Mouse (Mus musculus) limb, embryonic 11.5 days (tissue): Measurements from ENCODE around the gene Bicdl2. TPM values are rescaled to one million over a fixed set of nuclear protein-coding genes. Genes with fewer than 3 reads are reported as not detected.

Source experiments
- ATAC-seq: fragments of 200-750 bp; cut with Nextera tagmentation; 2 replicates; pipeline ENCODE4 v1.8.0; 2017; ENCODE audit warnings: low read depth; ENCODE audit not compliant: insufficient number of reproducible peaks, low FRiP score, low TSS enrichment
- DNase-seq: peaks from one replicate; pipeline ENCODE4 v3.0.0-alpha.2; 2015; ENCODE audit warnings: low spot score
- H3K27ac ChIP-seq: fragments of 300-500 bp; sonication (generic); replicated peaks from 2 replicates; pipeline ENCODE4 v1.5.1; 2014; ENCODE audit warnings: low read depth, mild to moderate bottlenecking, low read length
- H3K27me3 ChIP-seq: fragments of 300-500 bp; sonication (generic); 2 replicates; pipeline ENCODE4 v1.6.1; 2014; ENCODE audit warnings: mild to moderate bottlenecking, low read length, mixed read lengths; ENCODE audit not compliant: control insufficient read depth, insufficient read depth
- H3K36me3 ChIP-seq: fragments of 300-500 bp; sonication (generic); 2 replicates; pipeline ENCODE4 v1.6.1; 2014; ENCODE audit warnings: mild to moderate bottlenecking, low read length, moderate library complexity, mixed read lengths; ENCODE audit not compliant: control insufficient read depth, insufficient read depth
- H3K4me1 ChIP-seq: fragments of 300-500 bp; sonication (generic); 2 replicates; pipeline ENCODE4 v1.6.1; 2014; ENCODE audit warnings: low read length, mixed read lengths; ENCODE audit not compliant: control insufficient read depth, insufficient read depth
- H3K4me2 ChIP-seq: fragments of 300-500 bp; sonication (generic); 2 replicates; pipeline ENCODE4 v1.6.1; 2014; ENCODE audit warnings: low read depth, mild to moderate bottlenecking, moderate library complexity; ENCODE audit not compliant: severe bottlenecking
- H3K4me3 ChIP-seq: fragments of 300-500 bp; sonication (generic); 2 replicates; pipeline ENCODE4 v1.5.1; 2014; ENCODE audit warnings: low read depth, low read length
- H3K9ac ChIP-seq: fragments of 300-500 bp; sonication (generic); 2 replicates; pipeline ENCODE4 v1.6.1; 2014; ENCODE audit warnings: mild to moderate bottlenecking, low read length
- H3K9me3 ChIP-seq: fragments of 300-500 bp; sonication (generic); 2 replicates; pipeline ENCODE4 v1.6.1; 2016; ENCODE audit warnings: low read length; ENCODE audit not compliant: control insufficient read depth
- WGBS: fragments of 180-500 bp; shearing (Covaris S2); extraction: QIAGEN DNeasy Blood & Tissue Kit; methylation state at CpG from one replicate; pipeline ENCODE4 v1.1.7; 2014; 5-methylcytosine and 5-hydroxymethylcytosine counted together
- polyA plus RNA-seq: library from polyadenylated mRNA; unstranded; fragments of >200 nt; fragmentation: Nextera tagmentation; extraction: Ambion mirVana; gene quantifications from 2 replicates; pipeline ENCODE4 v1.2.1, GENCODE M21; 2014

The Bicdl2 gene
- polyA plus RNA-seq = 0.91 and 1.3 TPM in 2 replicates

DNA sequence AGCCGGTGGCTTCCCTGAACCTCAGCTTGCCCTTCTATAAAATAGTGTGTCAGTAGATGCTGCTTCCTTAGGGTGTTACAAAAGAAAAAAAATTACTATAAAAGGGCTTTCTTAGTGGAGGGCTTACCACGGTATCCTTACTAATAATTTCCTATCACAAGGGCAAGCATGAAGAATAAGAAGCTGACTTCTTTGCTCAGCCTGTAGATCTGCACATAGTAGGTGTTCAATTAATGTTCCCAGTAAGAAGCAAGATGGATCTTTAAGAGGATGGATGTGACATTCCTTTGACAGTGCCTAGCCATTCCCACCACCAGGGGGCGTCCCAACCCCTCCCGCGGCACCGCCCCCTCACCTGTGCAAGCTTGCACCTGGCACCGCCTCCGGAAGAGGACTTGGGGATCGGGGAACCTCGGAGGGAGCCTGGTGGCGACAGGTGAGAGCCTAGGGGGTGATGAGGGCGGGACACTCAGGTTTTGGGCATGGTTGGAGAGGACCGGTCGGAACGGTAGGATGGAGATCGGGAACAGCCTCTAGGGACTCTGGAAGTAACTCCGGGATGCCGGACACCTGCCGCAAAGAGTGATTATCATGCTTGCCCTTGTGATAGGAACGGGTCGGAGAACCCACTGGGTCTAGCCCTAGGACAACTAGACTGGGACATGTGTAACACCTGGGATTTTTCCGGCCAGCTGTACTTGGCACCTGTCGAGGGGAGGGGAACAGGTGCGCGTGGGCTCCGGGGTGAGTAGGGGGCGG, at the start of gene Bicdl2:
Gene Bicdl2, plus strand, starts transcription at position 390 of the 759 bp plus-strand sequence.
- no peak within 1 kb of the TSS for H3K4me2 ChIP-seq
- no peaks in the 10 kb centered on the region for H3K9me3 ChIP-seq
- WGBS = 6% methylated on average over 27 of the region's 27 CpGs
- DNase-seq = peak; percentile 67
- H3K27me3 ChIP-seq = peaks cover 22% of the 10 kb centered on the region
- no peaks in the 10 kb centered on the region for H3K4me1 ChIP-seq
- ATAC-seq = no peak
- H3K36me3 ChIP-seq = no peaks in the 10 kb centered on the region
- no peak within 1 kb of the TSS for H3K4me3 ChIP-seq
- no peak within 1 kb of the TSS for H3K9ac ChIP-seq
- H3K27ac ChIP-seq = no peak within 1 kb of the TSS

DNA sequence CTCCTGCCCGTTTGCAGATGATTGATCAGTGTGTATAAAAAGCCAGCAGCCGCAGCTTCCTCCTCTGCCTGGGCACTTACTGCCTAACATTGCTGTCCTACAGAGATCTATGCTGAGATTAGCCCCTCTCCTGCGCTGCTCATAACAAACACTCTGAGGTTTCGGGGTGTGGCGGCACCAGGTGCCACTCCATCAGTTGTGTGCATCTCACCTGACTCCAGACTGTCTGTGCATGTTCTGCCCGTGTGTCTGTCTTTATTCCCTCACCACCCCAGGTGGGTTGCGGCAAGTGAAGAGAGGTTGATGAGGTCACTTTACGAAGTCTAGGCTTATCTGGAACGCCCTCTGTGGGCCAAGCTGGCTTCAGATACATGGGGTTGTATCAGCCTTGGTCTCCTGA, 43.2 kb upstream of the Bicdl2 start:
- H3K27me3 ChIP-seq = peaks cover 4% of the 10 kb centered on the region; the same call in 1 of the 2 replicates
- DNase-seq = no peak
- H3K4me3 ChIP-seq = no peak overlapping the region
- no peaks in the 10 kb centered on the region; the same call in 1 of the 2 replicates for H3K9me3 ChIP-seq
- no peak for ATAC-seq
- H3K9ac ChIP-seq = no peak overlapping the region
- no peaks in the 10 kb centered on the region for H3K36me3 ChIP-seq
- H3K4me2 ChIP-seq = no peak overlapping the region
- H3K27ac ChIP-seq = no peak overlapping the region
- no peaks in the 10 kb centered on the region for H3K4me1 ChIP-seq
- WGBS = 59% methylated on average over 9 of the region's 9 CpGs

DNA sequence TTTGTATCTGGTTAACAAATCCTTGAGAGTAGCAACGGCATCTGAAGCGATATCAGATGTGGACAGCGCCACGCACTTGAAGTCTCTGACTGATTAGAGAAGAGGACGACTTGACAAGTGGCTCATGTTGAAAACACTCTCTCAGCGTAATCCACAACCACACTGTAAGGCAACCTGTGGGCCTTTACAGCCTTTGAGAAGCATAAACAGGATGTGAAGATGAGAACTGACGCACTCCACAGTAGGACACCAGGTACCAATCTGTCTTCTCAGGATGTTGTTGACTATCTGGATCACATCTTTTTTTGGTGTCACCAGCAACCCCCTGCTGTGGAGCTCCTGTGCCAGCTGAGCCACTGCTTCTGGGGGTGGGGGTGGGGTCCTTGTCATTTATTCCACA, 40.0 kb upstream of the Bicdl2 start:
- H3K9me3 ChIP-seq = no peaks in the 10 kb centered on the region
- H3K4me1 ChIP-seq = no peaks in the 10 kb centered on the region
- no peak overlapping the region for H3K4me2 ChIP-seq
- DNase-seq = no peak
- no peak overlapping the region for H3K4me3 ChIP-seq
- no peak overlapping the region for H3K9ac ChIP-seq
- no peak for ATAC-seq
- 77% methylated on average over 7 of the region's 7 CpGs for WGBS
- H3K36me3 ChIP-seq = no peaks in the 10 kb centered on the region
- peaks cover 4% of the 10 kb centered on the region; the same call in 1 of the 2 replicates for H3K27me3 ChIP-seq
- H3K27ac ChIP-seq = no peak overlapping the region

DNA sequence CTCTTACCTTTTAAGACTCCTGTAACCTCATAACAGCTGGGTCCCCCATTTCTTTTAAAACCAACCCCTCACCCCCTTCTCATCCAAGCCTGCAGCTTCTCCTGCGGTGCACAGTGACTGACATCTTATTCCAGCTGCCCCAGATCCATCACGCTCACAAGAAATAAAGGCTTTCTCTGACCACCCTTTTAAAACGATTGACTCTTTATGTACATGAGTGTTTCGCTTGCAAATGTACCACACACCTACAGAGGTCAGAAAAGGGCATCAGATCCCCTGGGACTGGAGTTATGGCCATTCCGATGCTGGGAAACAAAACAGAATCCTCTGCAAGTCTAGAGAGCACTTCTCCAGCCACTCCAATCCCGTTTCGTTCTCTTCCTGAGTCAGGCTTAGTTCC, 32.5 kb upstream of the Bicdl2 start:
- no peak for DNase-seq
- WGBS = 42% methylated on average over 7 of the region's 7 CpGs
- no peaks in the 10 kb centered on the region for H3K27me3 ChIP-seq
- H3K4me1 ChIP-seq = no peaks in the 10 kb centered on the region; the same call in 1 of the 2 replicates
- no peaks in the 10 kb centered on the region for H3K36me3 ChIP-seq
- H3K4me2 ChIP-seq = no peak overlapping the region
- no peak overlapping the region for H3K4me3 ChIP-seq
- H3K27ac ChIP-seq = no peak overlapping the region
- no peak overlapping the region for H3K9ac ChIP-seq
- no peaks in the 10 kb centered on the region for H3K9me3 ChIP-seq
- ATAC-seq = no peak

- peak; percentile 86 for DNase-seq
- no peak overlapping the region for H3K4me3 ChIP-seq
- H3K9me3 ChIP-seq = no peaks in the 10 kb centered on the region
- H3K4me1 ChIP-seq = no peaks in the 10 kb centered on the region; the same call in 1 of the 2 replicates
- WGBS = 17% methylated on average over 22 of the region's 22 CpGs
- H3K27me3 ChIP-seq = no peaks in the 10 kb centered on the region
- ATAC-seq = peak; percentile 83
- no peak overlapping the region for H3K9ac ChIP-seq
- no peaks in the 10 kb centered on the region for H3K36me3 ChIP-seq
- peak overlapping the region; percentile 33 for H3K4me2 ChIP-seq
- H3K27ac ChIP-seq = no peak overlapping the region
Measured at GRCm38 (mm10) chr17:23630195-23631020, 29.9 kb upstream of the Bicdl2 start.

DNA sequence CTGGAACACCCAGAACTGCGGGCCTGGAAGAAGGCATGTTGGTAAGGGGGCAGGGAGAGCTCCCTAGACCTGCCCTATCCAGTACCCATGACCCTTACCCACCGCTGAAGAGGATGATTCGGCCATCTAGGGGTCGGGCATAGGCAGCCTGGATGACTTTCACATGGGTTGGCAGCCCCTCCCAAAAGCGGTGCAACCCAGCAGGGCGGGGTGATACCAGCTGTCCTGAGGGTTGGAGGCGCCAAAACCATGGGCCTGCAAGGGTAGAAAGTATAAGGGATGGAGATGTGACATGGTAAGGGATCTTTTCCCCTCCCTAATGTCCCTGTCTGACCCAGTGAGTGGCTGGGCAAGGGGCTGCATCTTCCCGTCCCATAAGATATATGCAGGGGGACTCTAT, 29.1 kb upstream of the Bicdl2 start:
- no peak for ATAC-seq
- no peaks in the 10 kb centered on the region for H3K27me3 ChIP-seq
- no peak for DNase-seq

DNA sequence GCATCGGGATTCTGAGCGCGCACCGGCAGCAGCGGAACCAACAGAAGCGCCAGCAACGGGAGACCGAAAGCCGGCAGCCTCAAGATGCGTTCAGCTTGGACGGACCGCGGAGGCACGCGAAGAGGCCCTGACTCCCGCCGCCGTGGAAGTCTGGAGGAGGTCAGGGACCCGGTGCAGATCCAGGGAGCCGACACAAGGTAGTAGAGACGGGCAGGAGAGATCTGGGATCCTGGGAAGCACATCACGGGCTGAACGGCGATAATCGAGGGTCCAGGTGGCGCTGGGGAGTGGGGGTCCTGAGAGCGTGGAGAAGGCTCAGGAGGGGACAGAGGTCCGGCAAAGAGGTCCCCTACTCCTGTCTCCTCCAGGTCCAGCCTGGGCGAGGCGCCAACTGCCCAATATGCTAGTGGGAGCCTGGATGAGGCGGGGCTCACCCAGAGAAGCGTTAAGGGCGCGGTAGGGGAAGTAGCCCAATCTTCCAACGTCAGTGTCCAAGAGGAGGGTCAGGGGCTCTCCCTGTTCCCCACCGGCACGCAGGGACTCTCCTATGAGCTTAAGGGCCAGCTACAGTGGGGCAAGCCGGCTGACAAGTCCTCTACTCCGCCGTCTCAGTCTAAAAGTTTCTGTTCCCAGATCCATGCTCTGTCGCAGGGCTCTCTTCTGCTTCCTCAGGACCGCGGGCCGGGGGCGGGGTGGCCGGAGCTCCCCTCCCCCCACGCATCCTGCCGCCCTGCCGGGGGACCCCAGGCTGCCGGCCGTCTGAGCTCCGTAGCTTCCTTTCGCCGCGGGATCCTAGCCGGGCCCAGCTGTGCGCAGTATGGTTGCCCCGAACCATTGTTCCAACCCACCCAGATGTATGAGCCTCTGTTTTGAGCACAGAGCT, 15.5 kb upstream of the Bicdl2 start, which contains the start of gene Mmp25:
Gene Mmp25, minus strand, starts transcription at position 665 of the 883 bp plus-strand sequence.
- H3K36me3 ChIP-seq = no peaks in the 10 kb centered on the region
- 1% methylated on average over 58 of the region's 58 CpGs for WGBS
- DNase-seq = peak; percentile 58
- H3K9me3 ChIP-seq = no peaks in the 10 kb centered on the region
- no peak within 1 kb of the TSS for H3K27ac ChIP-seq
- H3K4me3 ChIP-seq = peak within 1 kb of the TSS; percentile 41
- peaks cover 11% of the 10 kb centered on the region for H3K27me3 ChIP-seq
- H3K9ac ChIP-seq = peak within 1 kb of the TSS; percentile 71
- peak within 1 kb of the TSS; percentile 78 for H3K4me2 ChIP-seq
- ATAC-seq = peak; percentile 40; the same call in 1 of the 2 replicates
- no peaks in the 10 kb centered on the region for H3K4me1 ChIP-seq

More for the DNA sequence above, 29.1 kb upstream of the Bicdl2 start:
- H3K9ac ChIP-seq = no peak overlapping the region
- H3K27ac ChIP-seq = no peak overlapping the region
- no peak overlapping the region for H3K4me3 ChIP-seq
- no peaks in the 10 kb centered on the region for H3K9me3 ChIP-seq
- WGBS = 77% methylated on average over 8 of the region's 8 CpGs
- no peak overlapping the region for H3K4me2 ChIP-seq
- H3K4me1 ChIP-seq = no peaks in the 10 kb centered on the region; the same call in 1 of the 2 replicates
- no peaks in the 10 kb centered on the region for H3K36me3 ChIP-seq

DNA sequence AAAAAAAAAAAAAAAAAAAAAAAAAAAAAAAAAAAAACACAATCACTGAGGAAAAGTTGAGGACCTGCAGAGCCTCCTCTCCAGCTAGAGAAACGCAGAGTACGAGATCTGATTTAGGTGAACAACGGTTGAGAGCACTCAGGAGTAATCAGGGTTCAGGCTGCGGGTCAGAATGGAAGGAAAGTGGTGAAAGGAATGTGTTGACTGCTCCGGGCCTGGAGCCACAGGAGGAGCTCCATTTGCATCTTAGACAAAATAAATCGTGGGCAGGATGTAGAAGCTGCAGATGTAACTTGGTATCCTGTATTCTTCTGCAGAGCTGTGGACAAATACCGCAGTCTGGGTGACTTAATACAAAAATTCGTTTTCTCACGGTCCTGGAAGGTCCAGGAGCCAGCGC, 14.4 kb upstream of the Bicdl2 start:
- no peak overlapping the region for H3K4me3 ChIP-seq
- no peaks in the 10 kb centered on the region for H3K4me1 ChIP-seq
- no peaks in the 10 kb centered on the region for H3K9me3 ChIP-seq
- DNase-seq (no peak), ATAC-seq (no peak)
- H3K4me2 ChIP-seq = no peak overlapping the region
- H3K9ac ChIP-seq = no peak overlapping the region
- H3K27ac ChIP-seq = no peak overlapping the region
- WGBS = 38% methylated on average over 10 of the region's 10 CpGs
- peaks cover 11% of the 10 kb centered on the region for H3K27me3 ChIP-seq
- H3K36me3 ChIP-seq = no peaks in the 10 kb centered on the region
